Mouse (Mus musculus) erythroblast, adult 5-6 weeks (primary cell): ENCODE measurements around the gene Cd3g. TPM values are rescaled to one million over a fixed set of nuclear protein-coding genes. Genes with fewer than 3 reads are reported as not detected.

Experiments used
- ATAC-seq: replicated peaks from 2 replicates; pipeline ENCODE4 v1.8.0; 2016; ENCODE audit warnings: moderate number of reproducible peaks, mild to moderate bottlenecking, moderate TSS enrichment, inconsistent platforms; ENCODE audit not compliant: poor library complexity, low FRiP score, severe bottlenecking
- total RNA-seq, 2 experiments: library from RNA; stranded (forward) in 1 of 2; stranded (reverse) in 1 of 2; fragments of 150-400 nt in 1 of 2; fragments of 200-764, 138-1000 nt in 1 of 2; gene quantifications; 2 replicates each; pipeline versions ENCODE4 v1.2.3 to v1.2.4; 2015 to 2017; ENCODE audit warnings: low replicate concordance in 2 of 2

The Cd3g gene
- total RNA-seq, 2 experiments from 2014 or later, result 6.6 TPM; not detected in 1

DNA sequence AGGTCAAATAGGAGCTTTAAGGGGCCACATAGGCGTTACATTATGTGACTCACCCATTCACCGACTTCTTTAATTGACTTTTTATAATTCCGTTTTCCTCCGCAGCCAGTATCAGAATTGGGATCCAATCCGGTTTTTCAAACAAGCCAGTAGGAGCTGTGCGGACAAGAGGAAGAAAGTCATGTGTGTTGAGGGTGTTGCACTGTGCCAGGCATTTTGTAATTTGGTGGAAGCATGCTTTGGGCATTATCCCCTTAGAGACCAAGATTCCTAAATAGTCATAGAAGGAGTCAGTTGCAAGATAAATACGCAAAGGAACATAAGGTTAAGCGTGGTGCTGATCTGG lies 59.1 kb downstream of the Cd3g start:
- ATAC-seq, result peak; percentile 54

DNA sequence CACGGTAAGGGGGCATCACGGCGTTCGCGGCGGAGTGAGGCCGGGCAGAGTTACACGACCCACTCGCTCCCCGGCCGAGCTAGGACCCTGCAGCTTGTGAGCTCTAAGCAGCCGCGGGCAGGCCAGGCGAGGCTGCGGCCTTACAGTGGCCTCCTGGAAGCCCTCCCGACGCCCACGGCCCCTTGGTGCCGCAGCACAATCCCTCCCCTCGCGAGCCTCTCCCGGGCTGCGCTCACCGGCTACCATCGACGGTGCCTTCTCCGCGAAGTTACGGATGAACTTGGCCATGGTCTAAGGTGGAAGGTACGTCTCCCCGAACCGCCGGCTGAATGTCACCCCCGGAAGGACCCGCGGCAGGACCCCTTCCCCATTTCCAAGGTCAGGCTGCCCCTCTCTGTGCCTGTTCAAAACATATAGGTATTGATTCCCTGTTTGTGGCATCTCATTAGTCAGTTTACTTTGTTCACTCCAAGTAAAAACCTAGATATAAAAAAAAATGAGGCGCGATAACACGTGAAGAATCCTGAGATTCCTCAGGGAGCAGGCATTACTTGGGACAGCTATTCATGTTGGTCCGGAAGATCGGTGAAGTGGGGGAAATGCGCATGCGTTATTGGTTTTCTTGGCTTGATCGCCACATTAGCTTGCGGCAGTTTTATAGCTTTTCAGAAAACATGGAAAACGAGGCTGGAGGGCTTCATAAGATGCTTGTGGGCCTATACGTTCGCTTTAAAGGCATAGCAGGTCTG lies 59.7 kb downstream of the Cd3g start, which contains the start of gene Atp5l:
TSS of gene Atp5l (minus strand) at position 369 of the 749 bp plus-strand sequence.
- peak; percentile 89 for ATAC-seq

DNA sequence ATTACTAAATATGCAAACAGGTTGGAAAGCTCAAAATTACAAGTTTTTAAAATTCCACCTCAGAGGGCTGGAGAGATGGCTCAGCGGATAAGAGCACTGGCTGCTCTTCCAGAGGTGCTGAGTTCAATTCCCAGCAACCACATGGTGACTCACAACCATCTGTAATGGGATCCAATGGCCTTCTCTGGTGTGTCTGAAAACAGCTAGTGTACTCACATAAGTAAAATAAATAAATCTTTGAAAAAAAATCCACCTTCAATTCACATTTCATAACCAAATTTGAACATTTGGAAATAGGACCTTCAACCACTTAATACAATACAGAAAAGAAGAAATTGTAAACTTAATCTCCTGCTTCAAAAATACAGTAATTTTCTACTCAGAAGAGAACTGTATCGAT lies 60.6 kb downstream of the Cd3g start:
- ATAC-seq, result no peak

Other genes starting within 250 kb of the Cd3g start
- 0.42 and 6.1 TPM in 2 replicates for gene Phldb1, start 245.2 kb downstream of the Cd3g start, total RNA-seq (2015; ENCODE audit: low replicate concordance)
- gene Phldb1, start 245.2 kb downstream of the Cd3g start, total RNA-seq (2017; ENCODE audit: low replicate concordance), result 2.9 TPM in 2 replicates
- gene Arcn1, start 212.6 kb downstream of the Cd3g start, total RNA-seq (2015; ENCODE audit: low replicate concordance), result 52.6 and 60.4 TPM in 2 replicates
- gene Arcn1, start 212.6 kb downstream of the Cd3g start, total RNA-seq (2017; ENCODE audit: low replicate concordance), result 66.1 and 94.8 TPM in 2 replicates
- gene Ift46, start 212.5 kb downstream of the Cd3g start, total RNA-seq (2015; ENCODE audit: low replicate concordance), result 62.1 and 85.9 TPM in 2 replicates
- 40.4 and 54.4 TPM in 2 replicates for gene Ift46, start 212.5 kb downstream of the Cd3g start, total RNA-seq (2017; ENCODE audit: low replicate concordance)
- not detected in 2 replicates for gene Tmem25, start 181.1 kb downstream of the Cd3g start, total RNA-seq (2015; ENCODE audit: low replicate concordance)
- not detected in 2 replicates for gene Tmem25, start 181.1 kb downstream of the Cd3g start, total RNA-seq (2017; ENCODE audit: low replicate concordance)
- gene Ttc36, start 177.4 kb downstream of the Cd3g start, total RNA-seq (2015; ENCODE audit: low replicate concordance), result not detected in 2 replicates
- 1.4 TPM in 1 of 2 replicates, not detected in the other for gene Ttc36, start 177.4 kb downstream of the Cd3g start, total RNA-seq (2017; ENCODE audit: low replicate concordance)
- gene Kmt2a, start 99.1 kb downstream of the Cd3g start, total RNA-seq (2015; ENCODE audit: low replicate concordance), result 15.8 and 32.8 TPM in 2 replicates
- gene Kmt2a, start 99.1 kb downstream of the Cd3g start, total RNA-seq (2017; ENCODE audit: low replicate concordance), result 6.0 and 7.8 TPM in 2 replicates
- gene Atp5l, start 59.7 kb downstream of the Cd3g start, total RNA-seq (2015; ENCODE audit: low replicate concordance), result 219 and 228 TPM in 2 replicates
- 38.1 and 117 TPM in 2 replicates for gene Atp5l, start 59.7 kb downstream of the Cd3g start, total RNA-seq (2017; ENCODE audit: low replicate concordance)
- gene Ube4a, start 14.8 kb downstream of the Cd3g start, total RNA-seq (2015; ENCODE audit: low replicate concordance), result 19.0 and 38.2 TPM in 2 replicates
- 29.6 and 53.4 TPM in 2 replicates for gene Ube4a, start 14.8 kb downstream of the Cd3g start, total RNA-seq (2017; ENCODE audit: low replicate concordance)
- gene Cd3d, start 1.4 kb upstream of the Cd3g start, total RNA-seq (2015; ENCODE audit: low replicate concordance), result not detected in 2 replicates
- gene Cd3d, start 1.4 kb upstream of the Cd3g start, total RNA-seq (2017; ENCODE audit: low replicate concordance), result not detected in 2 replicates
- gene Cd3e, start 29.2 kb upstream of the Cd3g start, total RNA-seq (2015; ENCODE audit: low replicate concordance), result not detected in 2 replicates
- gene Cd3e, start 29.2 kb upstream of the Cd3g start, total RNA-seq (2017; ENCODE audit: low replicate concordance), result 0.43 TPM in 1 of 2 replicates, not detected in the other
- not detected in 2 replicates for gene Mpzl2, start 59.4 kb upstream of the Cd3g start, total RNA-seq (2015; ENCODE audit: low replicate concordance)
- gene Mpzl2, start 59.4 kb upstream of the Cd3g start, total RNA-seq (2017; ENCODE audit: low replicate concordance), result not detected in 2 replicates
- 1.0 and 1.9 TPM in 2 replicates for gene Mpzl3, start 74.8 kb upstream of the Cd3g start, total RNA-seq (2015; ENCODE audit: low replicate concordance)
- gene Mpzl3, start 74.8 kb upstream of the Cd3g start, total RNA-seq (2017; ENCODE audit: low replicate concordance), result 0.56 TPM in 1 of 2 replicates, not detected in the other
- gene Jaml, start 98.8 kb upstream of the Cd3g start, total RNA-seq (2015; ENCODE audit: low replicate concordance), result 2.7 and 3.1 TPM in 2 replicates
- gene Jaml, start 98.8 kb upstream of the Cd3g start, total RNA-seq (2017; ENCODE audit: low replicate concordance), result 1.2 and 3.6 TPM in 2 replicates
- gene Scn2b, start 137.4 kb upstream of the Cd3g start, total RNA-seq (2015; ENCODE audit: low replicate concordance), result 0.77 TPM in 1 of 2 replicates, not detected in the other
- gene Scn2b, start 137.4 kb upstream of the Cd3g start, total RNA-seq (2017; ENCODE audit: low replicate concordance), result not detected in 2 replicates
- gene Scn4b, start 158.0 kb upstream of the Cd3g start, total RNA-seq (2015; ENCODE audit: low replicate concordance), result not detected in 2 replicates
- not detected in 2 replicates for gene Scn4b, start 158.0 kb upstream of the Cd3g start, total RNA-seq (2017; ENCODE audit: low replicate concordance)
- gene BC049352, start 201.6 kb upstream of the Cd3g start, total RNA-seq (2015; ENCODE audit: low replicate concordance), result not detected in 2 replicates
- gene BC049352, start 201.6 kb upstream of the Cd3g start, total RNA-seq (2017; ENCODE audit: low replicate concordance), result not detected in 2 replicates
- gene Tmprss4, start 223.7 kb upstream of the Cd3g start, total RNA-seq (2015; ENCODE audit: low replicate concordance), result not detected in 2 replicates
- gene Tmprss4, start 223.7 kb upstream of the Cd3g start, total RNA-seq (2017; ENCODE audit: low replicate concordance), result not detected in 2 replicates